Mouse (Mus musculus): Measurements from ENCODE around the gene Cpa2. TPM values are rescaled to one million over a fixed set of nuclear protein-coding genes. Genes with fewer than 3 reads are reported as not detected.

The Cpa2 gene
- polyA plus RNA-seq, 1 experiment, result not detected

- Histone ChIP-seq H3K27me3 (ENCODE audit: control insufficient read depth) (peaks cover 40% of the 10 kb centered on the region), H3K36me3 (ENCODE audit: control insufficient read depth) (no peaks in the 10 kb centered on the region), H3K4me3 (replicated peaks) (no peak overlapping the region), H3K9me3 (ENCODE audit: control insufficient read depth, low read length) (no peaks in the 10 kb centered on the region), H3K4me1 (ENCODE audit: control insufficient read depth) (no peaks in the 10 kb centered on the region)
- TF ChIP-seq TAL1 (IDR thresholded peaks at IDR 0.05; ENCODE audit: low read length) (no peak), GATA1 (IDR thresholded peaks at IDR 0.05; ENCODE audit: low read length) (no peak)
These were observed 12.1 kb downstream of the Cpa2 start for GRCm38 (mm10) chr6:30553381-30554010.

DNA sequence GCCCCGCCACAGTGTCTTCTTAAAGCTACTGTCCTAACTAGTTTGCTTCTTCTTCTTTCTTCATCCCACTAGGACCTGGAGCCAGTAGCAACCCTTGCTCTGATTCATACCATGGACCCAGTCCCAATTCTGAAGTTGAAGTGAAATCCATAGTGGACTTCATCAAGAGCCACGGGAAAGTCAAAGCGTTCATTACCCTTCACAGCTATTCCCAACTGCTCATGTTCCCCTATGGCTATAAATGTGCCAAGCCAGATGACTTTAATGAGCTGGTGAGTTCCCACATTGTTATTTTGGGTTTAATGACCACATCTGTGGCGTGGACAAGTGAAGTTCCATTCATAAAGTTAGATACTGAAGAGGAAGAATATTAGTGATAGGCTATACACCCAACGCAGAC is 12.7 kb downstream of the Cpa2 start:
- peaks cover 34% of the 10 kb centered on the region for H3K27me3 ChIP-seq (ENCODE audit: control insufficient read depth)
- TF ChIP-seq GATA1 (IDR thresholded peaks at IDR 0.05; ENCODE audit: low read length) (no peak), TAL1 (IDR thresholded peaks at IDR 0.05; ENCODE audit: low read length) (no peak)

DNA sequence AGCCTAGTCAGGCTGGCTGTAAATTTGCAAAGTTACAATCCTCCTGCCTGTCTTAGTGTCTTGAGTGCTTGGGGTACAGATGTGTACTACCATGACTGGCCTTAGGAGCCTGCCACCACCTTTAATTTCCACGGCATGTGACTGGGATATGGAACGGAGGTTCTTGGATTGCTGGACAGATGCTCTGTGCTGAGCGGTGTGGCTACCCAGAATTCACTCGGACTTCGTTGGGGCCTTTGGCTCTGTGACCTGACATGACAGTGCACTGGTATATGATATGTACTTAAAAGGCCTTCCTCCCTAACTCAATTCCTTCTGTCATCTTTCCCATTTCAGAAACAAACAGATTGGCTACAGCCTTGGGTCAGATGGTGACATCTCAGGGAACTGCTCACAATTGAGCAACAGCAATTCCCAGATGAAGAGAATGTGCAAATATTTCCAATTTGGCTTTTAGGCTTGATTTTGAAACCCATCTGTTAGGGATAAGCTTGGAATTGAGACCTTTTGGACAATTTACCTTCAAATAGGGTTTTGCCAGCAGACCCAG is 13.3 kb downstream of the Cpa2 start:
- Histone ChIP-seq H3K27me3 (ENCODE audit: control insufficient read depth) (peaks cover 28% of the 10 kb centered on the region), H3K36me3 (ENCODE audit: control insufficient read depth) (no peaks in the 10 kb centered on the region), H3K4me3 (replicated peaks) (no peak overlapping the region), H3K9me3 (ENCODE audit: control insufficient read depth, low read length) (no peaks in the 10 kb centered on the region), H3K4me1 (ENCODE audit: control insufficient read depth) (no peaks in the 10 kb centered on the region)
- TF ChIP-seq GATA1 (IDR thresholded peaks at IDR 0.05; ENCODE audit: low read length), result no peak
- TF ChIP-seq TAL1 (IDR thresholded peaks at IDR 0.05; ENCODE audit: low read length), result no peak

More for the DNA sequence above, 12.7 kb downstream of the Cpa2 start:
- no peaks in the 10 kb centered on the region for H3K4me1 ChIP-seq (ENCODE audit: control insufficient read depth)
- no peaks in the 10 kb centered on the region for H3K36me3 ChIP-seq (ENCODE audit: control insufficient read depth)
- H3K4me3 ChIP-seq (replicated peaks), result no peak overlapping the region
- no peaks in the 10 kb centered on the region for H3K9me3 ChIP-seq (ENCODE audit: control insufficient read depth, low read length)

DNA sequence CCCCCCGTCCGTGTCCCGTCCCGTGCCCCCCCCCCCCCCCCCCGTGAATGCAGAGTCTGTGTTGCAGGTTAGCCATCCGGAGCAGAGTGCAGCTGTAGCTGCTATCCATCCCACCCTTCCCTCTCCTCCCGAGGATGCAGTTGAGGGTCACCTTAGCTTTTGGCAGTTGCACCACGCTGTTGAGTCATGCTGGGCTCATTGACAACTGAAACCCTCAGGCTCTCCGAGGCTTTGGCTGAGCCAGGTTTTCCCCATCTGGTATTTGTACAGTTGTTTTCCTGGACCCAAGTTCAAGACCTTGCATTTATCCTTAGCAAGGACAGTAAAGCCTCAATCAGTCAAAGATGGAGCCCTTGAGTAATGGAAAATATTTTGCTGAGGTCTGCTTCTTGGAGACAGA is 14.7 kb downstream of the Cpa2 start:
- no peaks in the 10 kb centered on the region for H3K9me3 ChIP-seq (ENCODE audit: control insufficient read depth, low read length)
- no peak overlapping the region for H3K4me3 ChIP-seq (replicated peaks)
- no peaks in the 10 kb centered on the region for H3K4me1 ChIP-seq (ENCODE audit: control insufficient read depth)
- no peaks in the 10 kb centered on the region for H3K36me3 ChIP-seq (ENCODE audit: control insufficient read depth)
- H3K27me3 ChIP-seq (ENCODE audit: control insufficient read depth), result peaks cover 14% of the 10 kb centered on the region
- TF ChIP-seq TAL1 (IDR thresholded peaks at IDR 0.05; ENCODE audit: low read length), result no peak
- TF ChIP-seq GATA1 (IDR thresholded peaks at IDR 0.05; ENCODE audit: low read length), result no peak

DNA sequence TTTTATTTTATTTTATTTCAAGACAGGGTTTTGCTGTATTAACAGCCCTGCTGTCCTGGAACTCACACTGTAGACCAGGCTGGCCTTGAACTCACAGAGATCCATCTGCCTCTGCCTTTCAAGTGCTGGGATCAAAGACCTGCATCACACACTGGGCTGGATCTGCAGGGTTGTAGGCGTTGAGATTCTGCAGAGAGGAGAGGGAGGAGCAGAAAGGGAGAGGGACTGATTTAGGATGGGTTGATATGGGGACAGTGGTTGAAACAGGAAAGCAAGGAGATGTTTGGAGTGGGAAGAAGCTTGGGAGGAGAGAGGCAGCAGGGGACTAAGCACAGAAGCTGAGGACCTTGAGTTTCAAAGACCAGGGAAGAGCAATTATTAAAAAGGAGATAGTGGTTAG is 18.3 kb downstream of the Cpa2 start:
- Histone ChIP-seq H3K27me3 (ENCODE audit: control insufficient read depth) (no peaks in the 10 kb centered on the region), H3K4me1 (ENCODE audit: control insufficient read depth) (no peaks in the 10 kb centered on the region), H3K36me3 (ENCODE audit: control insufficient read depth) (no peaks in the 10 kb centered on the region), H3K4me3 (replicated peaks) (no peak overlapping the region), H3K9me3 (ENCODE audit: control insufficient read depth, low read length) (no peaks in the 10 kb centered on the region)
- TF ChIP-seq GATA1 (IDR thresholded peaks at IDR 0.05; ENCODE audit: low read length) (no peak), TAL1 (IDR thresholded peaks at IDR 0.05; ENCODE audit: low read length) (no peak)

DNA sequence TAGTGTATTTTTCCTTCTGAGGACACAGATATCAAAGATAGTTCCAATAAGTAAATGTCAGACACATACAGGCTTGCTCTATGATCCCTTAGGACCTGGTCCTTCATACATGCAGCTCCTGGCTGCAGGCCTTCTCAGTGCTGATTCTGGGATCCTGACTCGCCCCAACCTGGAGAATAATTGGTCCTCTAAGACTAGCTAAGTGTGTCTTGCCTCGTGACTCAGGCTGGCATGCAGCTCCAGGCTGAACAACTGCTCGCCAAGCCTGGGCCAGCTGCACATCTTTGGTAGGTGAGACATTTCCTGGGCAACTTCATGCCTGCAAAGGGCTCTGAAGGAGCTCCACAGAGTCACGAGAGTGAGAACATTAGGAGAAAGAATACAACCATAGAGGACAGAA is 20.8 kb downstream of the Cpa2 start:
- H3K9me3 ChIP-seq (ENCODE audit: control insufficient read depth, low read length), result no peaks in the 10 kb centered on the region
- H3K36me3 ChIP-seq (ENCODE audit: control insufficient read depth), result no peaks in the 10 kb centered on the region
- TF ChIP-seq TAL1 (IDR thresholded peaks at IDR 0.05; ENCODE audit: low read length) (no peak), GATA1 (IDR thresholded peaks at IDR 0.05; ENCODE audit: low read length) (no peak)
- H3K27me3 ChIP-seq (ENCODE audit: control insufficient read depth), result no peaks in the 10 kb centered on the region
- no peaks in the 10 kb centered on the region for H3K4me1 ChIP-seq (ENCODE audit: control insufficient read depth)
- no peak overlapping the region for H3K4me3 ChIP-seq (replicated peaks)

DNA sequence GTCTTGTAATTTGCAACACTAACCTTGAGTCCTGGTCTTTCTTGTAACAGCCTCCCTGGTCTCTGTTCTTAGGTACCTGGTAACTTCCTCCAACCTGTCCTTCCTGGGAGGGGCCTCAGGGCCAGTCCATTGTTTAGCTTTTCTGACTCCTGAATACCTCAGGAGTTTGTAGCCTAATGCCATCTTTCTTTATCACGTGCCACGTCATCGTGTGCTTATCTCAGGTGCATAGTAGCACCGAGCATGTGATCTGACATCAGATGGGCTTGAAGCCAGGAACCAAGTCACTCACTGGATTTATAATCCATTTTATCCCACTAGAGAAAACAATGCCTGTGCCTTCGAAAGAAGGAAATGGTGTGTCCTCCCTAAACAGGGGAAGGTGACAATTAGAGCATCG is 22.2 kb downstream of the Cpa2 start:
- Histone ChIP-seq H3K36me3 (ENCODE audit: control insufficient read depth) (no peaks in the 10 kb centered on the region), H3K4me1 (ENCODE audit: control insufficient read depth) (no peaks in the 10 kb centered on the region), H3K27me3 (ENCODE audit: control insufficient read depth) (no peaks in the 10 kb centered on the region), H3K9me3 (ENCODE audit: control insufficient read depth, low read length) (no peaks in the 10 kb centered on the region), H3K4me3 (replicated peaks) (no peak overlapping the region)
- TF ChIP-seq GATA1 (IDR thresholded peaks at IDR 0.05; ENCODE audit: low read length) (no peak), TAL1 (IDR thresholded peaks at IDR 0.05; ENCODE audit: low read length) (no peak)

GRCm38 (mm10) chr6:30564051-30564450 is 22.7 kb downstream of the Cpa2 start:
- H3K4me3 ChIP-seq (replicated peaks), result no peak overlapping the region
- no peaks in the 10 kb centered on the region for H3K27me3 ChIP-seq (ENCODE audit: control insufficient read depth)
- no peak for TF ChIP-seq TAL1 (IDR thresholded peaks at IDR 0.05; ENCODE audit: low read length)
- no peak for TF ChIP-seq GATA1 (IDR thresholded peaks at IDR 0.05; ENCODE audit: low read length)
- H3K36me3 ChIP-seq (ENCODE audit: control insufficient read depth), result no peaks in the 10 kb centered on the region
- H3K9me3 ChIP-seq (ENCODE audit: control insufficient read depth, low read length), result no peaks in the 10 kb centered on the region
- no peaks in the 10 kb centered on the region for H3K4me1 ChIP-seq (ENCODE audit: control insufficient read depth)

DNA sequence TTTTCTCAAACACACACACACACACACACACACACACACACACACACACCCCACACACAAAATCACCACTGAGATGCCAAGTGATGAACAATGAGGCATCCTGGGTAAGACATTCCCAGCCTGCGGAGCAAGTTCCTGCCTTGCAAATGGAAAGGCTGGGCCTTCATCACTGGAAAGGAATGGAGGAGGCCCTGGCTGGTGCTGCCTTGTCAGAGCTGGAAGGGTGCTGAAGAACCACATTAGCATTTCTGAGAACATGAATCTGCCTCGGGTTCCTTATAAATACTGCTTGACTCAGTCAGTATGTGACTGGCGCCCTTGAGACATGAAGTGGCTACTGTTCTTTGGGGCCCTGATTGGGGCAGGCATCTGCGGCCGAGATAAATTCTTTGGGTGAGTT is 26.7 kb downstream of the Cpa2 start, which contains the start of gene Cpa4:
TSS of gene Cpa4 (plus strand) at position 301 of the 400 bp plus-strand sequence.
- Histone ChIP-seq H3K4me1 (ENCODE audit: control insufficient read depth) (no peaks in the 10 kb centered on the region), H3K36me3 (ENCODE audit: control insufficient read depth) (no peaks in the 10 kb centered on the region), H3K4me3 (replicated peaks) (no peak within 1 kb of the TSS), H3K27me3 (ENCODE audit: control insufficient read depth) (no peaks in the 10 kb centered on the region), H3K9me3 (ENCODE audit: control insufficient read depth, low read length) (no peaks in the 10 kb centered on the region)
- no peak for TF ChIP-seq GATA1 (IDR thresholded peaks at IDR 0.05; ENCODE audit: low read length)
- no peak for TF ChIP-seq TAL1 (IDR thresholded peaks at IDR 0.05; ENCODE audit: low read length)

Data from erythroblast, embryonic 14.5 days (primary cell).